Mouse (Mus musculus) heart, embryonic 16.5 days (tissue): ENCODE results near the gene Gpank1. TPM values are rescaled to one million over a fixed set of nuclear protein-coding genes. Genes with fewer than 3 reads are reported as not detected.

Experiments
- ATAC-seq: fragments of 200-750 bp; cut with Nextera tagmentation; replicated peaks from 2 replicates; pipeline ENCODE4 v1.8.0; 2017; ENCODE audit warnings: moderate number of reproducible peaks; ENCODE audit not compliant: insufficient read depth, low FRiP score; ENCODE audit errors: extremely low read depth
- H3K27ac ChIP-seq: fragments of 300-500 bp; sonication (generic); 2 replicates; pipeline ENCODE4 v1.5.1; 2014; ENCODE audit warnings: mild to moderate bottlenecking, low read length, control low read depth, moderate library complexity
- H3K27me3 ChIP-seq: fragments of 300-500 bp; sonication (generic); 2 replicates; pipeline ENCODE4 v1.6.1; 2014; ENCODE audit warnings: low read length, mixed read lengths; ENCODE audit not compliant: control insufficient read depth, insufficient read depth
- H3K36me3 ChIP-seq: fragments of 300-500 bp; sonication (generic); 2 replicates; pipeline ENCODE4 v1.6.1; 2014; ENCODE audit not compliant: control insufficient read depth, insufficient read depth
- H3K4me1 ChIP-seq: fragments of 300-500 bp; sonication (generic); 2 replicates; pipeline ENCODE4 v1.6.1; 2014; ENCODE audit warnings: low read length, mixed read lengths; ENCODE audit not compliant: control insufficient read depth, insufficient read depth
- H3K4me2 ChIP-seq: fragments of 300-500 bp; sonication (generic); 2 replicates; pipeline ENCODE4 v1.6.1; 2014; ENCODE audit warnings: low read depth, mild to moderate bottlenecking, control low read depth, low read length
- H3K4me3 ChIP-seq: fragments of 300-500 bp; sonication (generic); 2 replicates; pipeline ENCODE4 v1.5.1; 2014; ENCODE audit warnings: mild to moderate bottlenecking, control low read depth, low read length
- H3K9ac ChIP-seq: fragments of 300-500 bp; sonication (generic); 2 replicates; pipeline ENCODE4 v1.6.1; 2014; ENCODE audit warnings: low read length, control low read depth
- H3K9me3 ChIP-seq: fragments of 300-500 bp; sonication (generic); replicated peaks from 2 replicates; pipeline ENCODE4 v1.6.1; 2016; ENCODE audit warnings: low read length; ENCODE audit not compliant: control insufficient read depth
- WGBS: fragments of 180-500 bp; shearing (Covaris S2); extraction: QIAGEN DNeasy Blood & Tissue Kit; methylation state at CpG from one replicate; pipeline ENCODE4 v1.1.7; 2014; 5-methylcytosine and 5-hydroxymethylcytosine counted together
- polyA plus RNA-seq: library from polyadenylated mRNA; unstranded; fragments of >200 nt; fragmentation: Nextera tagmentation; extraction: Ambion mirVana; gene quantifications from 2 replicates; pipeline ENCODE4 v1.2.1, GENCODE M21; 2015

The Gpank1 gene
- polyA plus RNA-seq, 1 experiment from 2014 or later: 14.9 TPM

DNA sequence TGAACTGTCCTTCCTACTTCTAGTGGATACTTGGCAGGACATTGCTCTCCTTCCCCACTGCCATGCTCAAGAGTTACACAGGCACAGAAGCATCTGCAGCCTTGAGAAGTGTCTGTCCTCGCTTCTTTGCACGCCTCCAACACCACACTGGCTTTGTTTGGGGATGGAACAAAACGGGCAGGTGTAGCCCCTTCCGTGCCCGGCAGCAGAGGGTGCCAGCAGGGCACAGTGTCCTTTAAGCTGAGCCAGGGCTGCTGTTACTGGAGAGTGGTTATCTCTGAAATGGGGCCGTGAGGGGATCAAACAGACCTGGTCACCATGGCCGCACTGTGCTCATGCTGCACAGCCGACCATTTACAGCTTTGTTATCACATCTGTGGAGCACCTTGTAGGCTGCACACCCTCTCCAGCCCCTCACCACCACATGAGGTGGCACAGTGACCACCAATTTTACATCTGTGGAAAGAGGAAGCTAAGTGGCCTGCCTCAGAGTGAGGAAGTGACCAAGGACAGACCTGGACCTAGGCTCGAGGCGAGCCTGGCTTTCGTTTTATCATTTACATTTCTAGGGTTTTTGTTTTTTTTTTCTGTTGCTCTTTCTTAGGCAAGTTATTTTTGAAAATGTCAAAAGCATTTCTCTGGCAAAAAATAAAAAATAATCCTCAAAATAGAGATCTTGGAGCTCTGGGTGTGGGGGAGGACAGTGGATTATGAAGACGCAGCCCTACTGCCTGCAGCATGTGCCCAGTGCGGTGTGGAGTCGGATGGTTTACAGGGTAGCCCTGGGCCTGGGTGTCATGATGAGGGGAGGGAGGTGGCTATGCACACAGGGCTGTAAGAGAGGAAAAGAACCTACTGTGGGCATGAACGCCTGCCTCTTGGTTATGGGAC is 26.5 kb upstream of the Gpank1 start:
- WGBS: 74% methylated on average over 15 of the region's 15 CpGs
- no peak for ATAC-seq
- H3K4me2 ChIP-seq: no peak overlapping the region
- no peaks in the 10 kb centered on the region for H3K9me3 ChIP-seq
- H3K4me3 ChIP-seq: no peak overlapping the region
- peaks cover 9% of the 10 kb centered on the region for H3K4me1 ChIP-seq
- no peaks in the 10 kb centered on the region for H3K27me3 ChIP-seq
- no peak overlapping the region for H3K27ac ChIP-seq
- peaks cover 34% of the 10 kb centered on the region for H3K36me3 ChIP-seq
- no peak overlapping the region for H3K9ac ChIP-seq

DNA sequence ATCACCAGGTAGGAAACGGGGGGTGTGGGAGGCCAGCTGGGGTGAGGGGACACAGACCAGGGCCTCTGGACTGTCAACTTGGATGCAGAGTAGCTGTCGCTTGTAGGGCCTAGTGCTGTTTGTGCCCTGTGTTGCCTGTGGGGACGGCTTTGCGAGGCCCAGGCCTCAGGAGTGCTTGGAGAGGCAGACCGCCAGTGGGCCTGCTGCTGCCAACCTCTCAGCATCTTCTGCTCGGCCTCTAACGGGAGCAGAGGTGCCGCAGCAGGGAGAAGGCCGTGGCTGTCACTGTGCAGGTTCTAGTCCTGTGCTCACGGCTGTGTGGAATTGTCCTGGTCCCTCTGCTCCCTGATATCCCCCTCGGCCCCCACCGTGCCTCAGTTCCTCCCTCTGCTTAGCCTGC is 24.7 kb upstream of the Gpank1 start:
- Histone ChIP-seq H3K36me3 (peaks cover 45% of the 10 kb centered on the region), H3K4me2 (no peak overlapping the region), H3K27me3 (no peaks in the 10 kb centered on the region), H3K4me1 (no peaks in the 10 kb centered on the region), H3K27ac (no peak overlapping the region), H3K9me3 (no peaks in the 10 kb centered on the region), H3K4me3 (no peak overlapping the region), H3K9ac (no peak overlapping the region; the same call in 1 of the 2 replicates)
- no peak for ATAC-seq
- WGBS: 89% methylated on average over 12 of the region's 12 CpGs

DNA sequence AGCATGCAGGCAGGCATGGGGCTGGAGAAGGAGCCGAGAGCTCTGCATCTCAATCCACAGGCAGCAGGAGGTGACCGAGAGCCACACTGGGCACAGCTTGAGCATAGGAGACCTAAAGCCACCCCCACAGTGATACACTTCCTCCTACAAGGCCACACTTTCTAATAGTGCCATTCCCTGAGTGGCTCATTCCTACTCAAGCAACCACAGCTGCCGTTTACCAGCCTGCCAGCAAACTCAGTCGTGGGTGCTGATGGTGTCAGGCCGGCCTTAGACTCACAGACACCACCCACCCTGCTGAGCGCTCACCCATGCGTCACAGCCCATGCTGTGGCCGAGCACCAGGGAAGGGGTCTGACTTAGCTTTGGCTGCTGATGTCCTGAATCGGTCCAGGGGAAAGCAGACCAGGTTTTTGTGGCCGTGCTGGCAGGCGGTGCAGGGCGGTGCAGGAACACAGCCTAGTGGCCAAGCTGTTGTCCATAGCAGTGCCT is 24.0 kb upstream of the Gpank1 start:
- peaks cover 47% of the 10 kb centered on the region for H3K36me3 ChIP-seq
- no peaks in the 10 kb centered on the region for H3K4me1 ChIP-seq
- no peak for ATAC-seq
- no peak overlapping the region for H3K4me3 ChIP-seq
- no peak overlapping the region for H3K4me2 ChIP-seq
- 89% methylated on average over 12 of the region's 12 CpGs for WGBS
- no peak overlapping the region for H3K27ac ChIP-seq
- no peak overlapping the region for H3K9ac ChIP-seq
- no peaks in the 10 kb centered on the region for H3K9me3 ChIP-seq
- H3K27me3 ChIP-seq: no peaks in the 10 kb centered on the region

DNA sequence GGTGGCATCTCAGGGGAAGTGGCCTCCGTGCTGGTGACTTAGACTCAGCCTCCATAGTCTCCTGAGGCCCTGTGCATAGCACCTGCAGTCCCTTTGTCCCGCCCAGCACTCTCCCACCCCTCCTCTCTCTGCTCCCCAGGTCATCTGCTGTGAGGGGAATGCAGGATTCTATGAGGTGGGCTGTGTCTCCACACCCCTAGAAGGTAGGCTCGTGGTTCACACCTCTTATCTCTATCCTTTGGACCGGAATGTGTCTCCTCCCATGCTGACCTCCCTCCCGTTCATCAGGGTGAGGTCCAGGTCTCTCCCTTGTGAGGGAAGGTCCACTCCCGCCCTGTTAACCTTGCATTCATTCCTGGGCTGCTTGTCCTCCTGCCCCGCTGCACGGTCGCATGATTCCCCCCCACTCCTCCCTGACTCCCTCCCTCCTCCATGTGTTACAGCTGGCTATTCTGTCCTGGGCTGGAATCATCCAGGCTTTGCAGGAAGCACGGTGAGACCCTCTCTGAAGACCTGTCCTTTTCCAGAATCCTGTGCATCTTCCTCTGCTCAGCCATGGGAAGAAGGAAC is 21.0 kb upstream of the Gpank1 start:
- Histone ChIP-seq H3K27ac (no peak overlapping the region), H3K36me3 (peaks cover 39% of the 10 kb centered on the region), H3K4me1 (peaks cover 2% of the 10 kb centered on the region; the same call in 1 of the 2 replicates), H3K4me2 (no peak overlapping the region), H3K27me3 (no peaks in the 10 kb centered on the region), H3K9ac (no peak overlapping the region), H3K9me3 (no peaks in the 10 kb centered on the region), H3K4me3 (no peak overlapping the region)
- ATAC-seq: no peak
- WGBS: 57% methylated on average over 10 of the region's 10 CpGs

DNA sequence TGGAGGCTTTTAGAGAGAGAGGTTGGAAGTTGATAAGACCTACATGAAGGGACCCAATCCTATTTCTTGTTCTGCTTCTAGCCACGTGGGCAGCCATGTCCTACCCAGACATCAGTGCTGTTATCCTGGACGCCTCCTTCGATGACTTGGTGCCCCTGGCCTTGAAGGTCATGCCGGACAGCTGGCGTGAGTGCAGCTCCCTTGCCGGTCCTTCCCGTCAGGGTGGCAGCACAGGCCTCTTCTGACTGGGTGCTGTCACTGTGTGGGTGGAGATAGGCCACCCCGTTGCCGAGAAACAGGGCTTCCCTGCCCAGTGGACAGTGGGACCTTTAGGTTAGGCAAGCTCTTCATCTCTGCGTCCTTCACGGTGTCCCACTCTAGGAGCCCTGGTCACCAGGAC is 20.1 kb upstream of the Gpank1 start:
- Histone ChIP-seq H3K9ac (no peak overlapping the region), H3K27ac (no peak overlapping the region), H3K4me3 (no peak overlapping the region), H3K27me3 (no peaks in the 10 kb centered on the region), H3K4me1 (peaks cover 4% of the 10 kb centered on the region; the same call in 1 of the 2 replicates), H3K4me2 (no peak overlapping the region), H3K36me3 (peaks cover 39% of the 10 kb centered on the region), H3K9me3 (no peaks in the 10 kb centered on the region)
- ATAC-seq: no peak
- WGBS: 83% methylated on average over 11 of the region's 11 CpGs

DNA sequence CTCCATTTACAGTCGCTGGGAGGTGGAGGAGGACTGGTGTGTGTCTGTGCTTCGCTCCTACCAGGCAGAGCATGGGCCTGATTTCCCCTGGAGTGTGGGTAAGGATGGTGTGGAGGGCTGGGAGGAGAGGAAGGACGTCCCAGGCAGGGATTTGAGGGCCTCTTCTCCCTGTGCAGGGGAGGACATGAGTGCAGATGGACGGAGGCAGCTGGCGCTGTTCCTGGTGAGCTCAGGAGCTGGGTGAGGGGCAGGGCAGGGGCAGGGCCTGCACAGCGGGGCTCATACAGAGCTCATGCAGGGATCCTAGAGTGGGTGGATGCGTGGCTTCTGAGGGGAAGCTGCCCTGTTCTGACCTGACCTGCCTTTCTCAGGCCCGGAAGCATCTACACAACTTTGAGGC is 19.0 kb upstream of the Gpank1 start:
- no peaks in the 10 kb centered on the region for H3K9me3 ChIP-seq
- H3K27ac ChIP-seq: no peak overlapping the region
- H3K27me3 ChIP-seq: no peaks in the 10 kb centered on the region
- ATAC-seq: no peak
- no peak overlapping the region for H3K9ac ChIP-seq
- no peak overlapping the region for H3K4me2 ChIP-seq
- 54% methylated on average over 8 of the region's 8 CpGs for WGBS
- peaks cover 6% of the 10 kb centered on the region; the same call in 1 of the 2 replicates for H3K4me1 ChIP-seq
- peaks cover 32% of the 10 kb centered on the region for H3K36me3 ChIP-seq
- no peak overlapping the region for H3K4me3 ChIP-seq

DNA sequence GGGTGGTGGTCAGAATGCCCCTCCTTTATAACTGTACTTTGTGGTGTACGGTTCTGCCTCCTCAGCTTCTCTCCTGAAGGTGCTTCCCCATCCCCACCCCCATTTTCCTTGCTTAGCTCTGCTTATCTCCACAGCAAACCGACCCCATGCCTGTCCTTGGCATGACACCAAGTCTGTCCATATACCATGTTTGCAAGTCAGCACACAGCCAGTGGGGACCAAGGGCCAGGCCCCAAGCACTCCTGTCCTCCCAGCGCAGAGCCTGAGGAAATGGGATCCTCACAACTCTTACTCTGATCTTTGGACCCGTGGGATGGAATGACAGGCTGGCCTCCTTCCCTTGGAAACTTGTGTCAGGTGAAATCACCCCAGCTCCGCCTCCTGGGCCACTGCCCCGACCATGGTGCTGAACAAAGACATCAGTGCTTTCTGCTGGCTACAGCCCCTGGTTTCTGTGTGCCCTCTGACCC is 18.0 kb upstream of the Gpank1 start:
- H3K9ac ChIP-seq: no peak overlapping the region
- H3K27ac ChIP-seq: no peak overlapping the region
- H3K9me3 ChIP-seq: no peaks in the 10 kb centered on the region
- no peak for ATAC-seq
- H3K36me3 ChIP-seq: peaks cover 28% of the 10 kb centered on the region
- no peak overlapping the region for H3K4me3 ChIP-seq
- H3K4me2 ChIP-seq: no peak overlapping the region
- peaks cover 6% of the 10 kb centered on the region; the same call in 1 of the 2 replicates for H3K4me1 ChIP-seq
- 46% methylated on average over 6 of the region's 6 CpGs for WGBS
- no peaks in the 10 kb centered on the region for H3K27me3 ChIP-seq

DNA sequence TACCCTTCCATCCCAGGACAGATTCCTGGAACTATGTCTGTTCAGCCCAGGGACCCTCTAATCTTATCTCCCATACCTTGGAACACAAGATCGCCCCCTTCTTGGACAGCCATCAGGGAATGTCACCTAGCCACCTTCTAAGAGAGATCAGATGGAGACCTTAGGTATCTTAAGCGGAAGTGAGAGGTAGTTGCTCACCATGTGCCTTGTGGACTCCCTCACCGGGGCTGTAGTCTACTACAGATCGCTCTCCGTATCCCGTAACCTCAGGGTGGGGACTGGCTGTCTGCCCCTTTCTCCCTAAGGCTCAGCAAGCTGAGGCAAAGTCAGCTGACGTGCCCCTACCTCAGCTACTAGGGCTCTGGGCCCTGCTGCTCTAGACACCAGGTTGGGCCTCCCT is 17.2 kb upstream of the Gpank1 start:
- Histone ChIP-seq H3K27me3 (no peaks in the 10 kb centered on the region), H3K27ac (no peak overlapping the region), H3K4me2 (no peak overlapping the region), H3K4me1 (peaks cover 6% of the 10 kb centered on the region; the same call in 1 of the 2 replicates), H3K36me3 (peaks cover 22% of the 10 kb centered on the region), H3K9ac (no peak overlapping the region), H3K9me3 (no peaks in the 10 kb centered on the region), H3K4me3 (no peak overlapping the region)
- WGBS: 83% methylated on average over 7 of the region's 7 CpGs
- no peak for ATAC-seq

DNA sequence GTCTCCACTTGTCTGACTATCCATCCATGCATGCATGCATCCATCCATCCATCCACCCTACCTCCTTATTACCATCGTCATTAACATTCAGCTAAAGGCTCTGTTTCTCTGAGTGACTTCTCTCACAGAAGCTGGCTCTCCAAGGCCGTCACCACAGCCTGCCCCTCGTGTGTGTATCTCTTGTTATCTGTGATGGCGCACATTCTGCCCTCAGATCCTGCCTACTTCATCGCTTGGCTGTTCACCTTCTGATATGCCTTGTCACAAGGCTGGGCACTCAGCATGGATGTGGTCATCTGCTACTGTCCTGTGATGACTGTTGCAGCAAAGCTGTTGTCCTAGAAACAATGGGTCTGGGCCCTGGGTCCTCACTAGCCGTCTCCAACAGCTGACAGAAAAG is 16.5 kb upstream of the Gpank1 start:
- Histone ChIP-seq H3K4me3 (no peak overlapping the region), H3K4me1 (peaks cover 6% of the 10 kb centered on the region; the same call in 1 of the 2 replicates), H3K4me2 (no peak overlapping the region), H3K9ac (no peak overlapping the region), H3K27me3 (no peaks in the 10 kb centered on the region), H3K36me3 (peaks cover 18% of the 10 kb centered on the region), H3K9me3 (no peaks in the 10 kb centered on the region), H3K27ac (no peak overlapping the region)
- ATAC-seq: no peak
- 54% methylated on average over 6 of the region's 6 CpGs for WGBS
